Mouse (Mus musculus) limb, embryonic 15.5 days (tissue): ENCODE measurements around the gene Rtn4. TPM values are rescaled to one million over a fixed set of nuclear protein-coding genes. Genes with fewer than 3 reads are reported as not detected.

Experiments
- ATAC-seq: fragments of 200-750 bp; cut with Nextera tagmentation; 2 replicates; pipeline ENCODE4 v1.8.0; 2017; ENCODE audit warnings: low read depth, moderate TSS enrichment; ENCODE audit not compliant: insufficient number of reproducible peaks, low FRiP score, low TSS enrichment
- H3K27ac ChIP-seq: fragments of 300-500 bp; sonication (generic); 2 replicates; pipeline ENCODE4 v1.5.1; 2015; ENCODE audit warnings: moderate library complexity, mild to moderate bottlenecking, inconsistent platforms
- H3K27me3 ChIP-seq: fragments of 300-500 bp; sonication (generic); 2 replicates; pipeline ENCODE4 v1.6.1; 2015; ENCODE audit warnings: inconsistent platforms
- H3K36me3 ChIP-seq: fragments of 300-500 bp; sonication (generic); 2 replicates; pipeline ENCODE4 v1.6.1; 2015; ENCODE audit warnings: inconsistent platforms
- H3K4me1 ChIP-seq: fragments of 300-500 bp; sonication (generic); 2 replicates; pipeline ENCODE4 v1.6.1; 2015; ENCODE audit warnings: inconsistent platforms
- H3K4me2 ChIP-seq: fragments of 300-500 bp; sonication (generic); 2 replicates; pipeline ENCODE4 v1.6.1; 2015; ENCODE audit warnings: mild to moderate bottlenecking, inconsistent platforms
- H3K4me3 ChIP-seq: fragments of 300-500 bp; sonication (generic); 2 replicates; pipeline ENCODE4 v1.5.1; 2015; ENCODE audit warnings: mild to moderate bottlenecking, inconsistent platforms
- H3K9ac ChIP-seq: fragments of 300-500 bp; sonication (generic); 2 replicates; pipeline ENCODE4 v1.6.1; 2015; ENCODE audit warnings: inconsistent platforms
- H3K9me3 ChIP-seq: fragments of 300-500 bp; sonication (generic); 2 replicates; pipeline ENCODE4 v1.6.1; 2016; ENCODE audit warnings: inconsistent platforms
- WGBS: fragments of 180-500 bp; shearing (Covaris S2); methylation state at CpG from one replicate; pipeline ENCODE4 v1.1.7; 2015; 5-methylcytosine and 5-hydroxymethylcytosine counted together
- polyA plus RNA-seq: library from polyadenylated mRNA; unstranded; fragments of >200 nt; fragmentation: Nextera tagmentation; extraction: Ambion mirVana; gene quantifications from 2 replicates; pipeline ENCODE4 v1.2.1, GENCODE M21; 2015

The Rtn4 gene
- polyA plus RNA-seq, 1 experiment from 2014 or later: 72.1 TPM

GRCm38 (mm10) chr11:29715499-29715898, 22.8 kb downstream of the Rtn4 start:
- WGBS: 73% methylated on average over 3 of the region's 3 CpGs
- Histone ChIP-seq H3K27ac (no peak overlapping the region), H3K27me3 (no peaks in the 10 kb centered on the region), H3K4me1 (peaks cover 6% of the 10 kb centered on the region; the same call in 1 of the 2 replicates), H3K4me3 (no peak overlapping the region), H3K36me3 (no peaks in the 10 kb centered on the region), H3K9me3 (no peaks in the 10 kb centered on the region), H3K9ac (no peak overlapping the region), H3K4me2 (no peak overlapping the region)
- no peak for ATAC-seq

GRCm38 (mm10) chr11:29718541-29718940, 25.8 kb downstream of the Rtn4 start:
- Histone ChIP-seq H3K27ac (no peak overlapping the region), H3K9ac (no peak overlapping the region), H3K4me1 (peaks cover 6% of the 10 kb centered on the region; the same call in 1 of the 2 replicates), H3K4me3 (no peak overlapping the region), H3K27me3 (no peaks in the 10 kb centered on the region), H3K36me3 (no peaks in the 10 kb centered on the region), H3K9me3 (no peaks in the 10 kb centered on the region), H3K4me2 (no peak overlapping the region)
- 42% methylated on average over 6 of the region's 6 CpGs for WGBS
- ATAC-seq: no peak

DNA sequence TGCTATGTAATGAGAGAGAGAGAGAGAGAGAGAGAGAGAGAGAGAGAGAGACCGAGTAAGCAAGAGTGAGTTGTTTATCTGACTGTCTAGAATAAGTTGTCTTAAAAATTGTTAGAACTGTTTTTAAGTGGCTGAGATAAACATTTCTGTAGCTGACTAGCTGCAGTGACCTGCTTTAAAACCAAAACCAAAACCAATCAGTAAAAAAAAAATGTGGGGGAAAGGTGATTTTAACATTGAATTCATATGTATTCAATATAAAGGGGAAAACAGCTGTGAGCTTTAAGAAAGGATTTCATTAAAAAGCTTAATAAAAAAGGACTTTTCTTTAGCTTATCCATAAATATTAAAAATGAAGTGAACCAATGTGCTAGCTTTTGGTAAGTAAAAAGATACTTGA, 26.9 kb downstream of the Rtn4 start:
- Histone ChIP-seq H3K4me3 (no peak overlapping the region), H3K9me3 (no peaks in the 10 kb centered on the region), H3K9ac (no peak overlapping the region), H3K4me1 (peaks cover 6% of the 10 kb centered on the region; the same call in 1 of the 2 replicates), H3K4me2 (no peak overlapping the region), H3K27ac (no peak overlapping the region), H3K27me3 (no peaks in the 10 kb centered on the region), H3K36me3 (no peaks in the 10 kb centered on the region)
- WGBS: 61% methylated on average over 1 of the region's 1 CpGs
- no peak for ATAC-seq

- WGBS: 94% methylated on average over 2 of the region's 2 CpGs
Measured at GRCm38 (mm10) chr11:29724213-29724612, 31.5 kb downstream of the Rtn4 start.

GRCm38 (mm10) chr11:29725167-29725566, 32.4 kb downstream of the Rtn4 start:
- no peaks in the 10 kb centered on the region for H3K9me3 ChIP-seq
- no peak for ATAC-seq
- no peak overlapping the region for H3K9ac ChIP-seq
- no peaks in the 10 kb centered on the region for H3K27me3 ChIP-seq
- no peak overlapping the region for H3K4me2 ChIP-seq
- H3K36me3 ChIP-seq: no peaks in the 10 kb centered on the region
- H3K27ac ChIP-seq: no peak overlapping the region
- H3K4me3 ChIP-seq: no peak overlapping the region
- no peaks in the 10 kb centered on the region for H3K4me1 ChIP-seq

More at GRCm38 (mm10) chr11:29724213-29724612, 31.5 kb downstream of the Rtn4 start:
- no peak for ATAC-seq
- Histone ChIP-seq H3K4me1 (no peaks in the 10 kb centered on the region), H3K9me3 (no peaks in the 10 kb centered on the region), H3K27ac (no peak overlapping the region), H3K4me2 (no peak overlapping the region), H3K27me3 (no peaks in the 10 kb centered on the region), H3K36me3 (no peaks in the 10 kb centered on the region), H3K4me3 (no peak overlapping the region), H3K9ac (no peak overlapping the region)

- ATAC-seq: no peak
Measured at GRCm38 (mm10) chr11:29725610-29726009, 32.9 kb downstream of the Rtn4 start.

DNA sequence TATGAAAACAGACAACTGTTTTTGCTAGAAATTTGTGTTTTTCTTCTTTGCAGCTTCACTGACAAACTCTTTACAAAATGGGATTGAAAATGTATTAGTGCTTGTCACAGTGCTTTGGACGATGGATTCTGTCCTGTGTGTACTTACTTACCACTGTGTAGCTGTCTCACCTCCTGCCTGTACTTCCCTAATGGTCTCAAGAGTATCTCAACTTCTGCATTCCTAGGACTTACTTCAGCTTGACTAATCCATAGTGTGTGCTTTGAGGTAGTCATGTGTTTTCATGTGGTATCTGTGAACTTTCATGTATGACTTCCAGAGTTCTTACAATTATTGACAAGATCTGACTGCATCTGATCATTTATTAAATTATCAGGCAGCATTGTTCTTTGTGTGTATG, 35.2 kb downstream of the Rtn4 start:
- Histone ChIP-seq H3K27ac (no peak overlapping the region), H3K4me3 (no peak overlapping the region), H3K4me1 (no peaks in the 10 kb centered on the region), H3K9ac (no peak overlapping the region), H3K27me3 (no peaks in the 10 kb centered on the region), H3K4me2 (no peak overlapping the region), H3K9me3 (no peaks in the 10 kb centered on the region), H3K36me3 (no peaks in the 10 kb centered on the region)
- ATAC-seq: no peak
- 86% methylated on average over 1 of the region's 1 CpGs for WGBS

More at GRCm38 (mm10) chr11:29725610-29726009, 32.9 kb downstream of the Rtn4 start:
- H3K9ac ChIP-seq: no peak overlapping the region
- no peak overlapping the region for H3K4me2 ChIP-seq
- H3K27me3 ChIP-seq: no peaks in the 10 kb centered on the region
- H3K9me3 ChIP-seq: no peaks in the 10 kb centered on the region
- H3K4me1 ChIP-seq: no peaks in the 10 kb centered on the region
- H3K27ac ChIP-seq: no peak overlapping the region
- no peak overlapping the region for H3K4me3 ChIP-seq
- H3K36me3 ChIP-seq: no peaks in the 10 kb centered on the region
- WGBS: 60% methylated on average over 1 of the region's 1 CpGs

GRCm38 (mm10) chr11:29739752-29740151, 47.0 kb downstream of the Rtn4 start:
- Histone ChIP-seq H3K9me3 (no peaks in the 10 kb centered on the region), H3K4me2 (no peak overlapping the region), H3K36me3 (peaks cover 26% of the 10 kb centered on the region), H3K27me3 (no peaks in the 10 kb centered on the region), H3K4me1 (no peaks in the 10 kb centered on the region), H3K4me3 (no peak overlapping the region), H3K9ac (no peak overlapping the region), H3K27ac (no peak overlapping the region)
- no peak for ATAC-seq
- WGBS: 86% methylated on average over 2 of the region's 2 CpGs

- Histone ChIP-seq H3K9me3 (no peaks in the 10 kb centered on the region), H3K36me3 (peaks cover 49% of the 10 kb centered on the region), H3K27me3 (no peaks in the 10 kb centered on the region), H3K4me1 (no peaks in the 10 kb centered on the region), H3K4me2 (no peak overlapping the region), H3K9ac (no peak overlapping the region), H3K4me3 (no peak overlapping the region), H3K27ac (no peak overlapping the region)
- ATAC-seq: no peak
- 86% methylated on average over 5 of the region's 5 CpGs for WGBS
Measured at GRCm38 (mm10) chr11:29744760-29745430, 52.1 kb downstream of the Rtn4 start.

DNA sequence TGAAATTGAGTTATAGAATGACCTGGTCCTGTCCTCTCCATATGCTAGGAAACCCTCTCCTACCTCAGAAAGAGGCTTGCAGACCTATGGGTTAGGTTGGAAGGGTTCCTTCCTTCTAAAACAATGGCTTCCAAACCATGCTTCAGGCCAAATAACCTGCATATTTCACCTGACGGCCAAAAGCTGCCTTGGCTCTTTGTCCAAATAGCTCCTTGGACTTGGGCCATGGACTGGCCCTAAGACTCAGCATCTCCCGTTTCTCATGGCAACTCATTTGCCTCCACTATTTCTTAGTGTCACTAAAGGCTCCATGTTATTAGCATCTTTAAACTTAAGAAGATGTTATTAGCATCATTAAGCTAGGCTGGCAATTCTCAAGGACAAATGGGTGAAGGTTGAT, 52.8 kb downstream of the Rtn4 start:
- Histone ChIP-seq H3K27ac (no peak overlapping the region), H3K4me2 (no peak overlapping the region), H3K36me3 (peaks cover 49% of the 10 kb centered on the region), H3K4me3 (no peak overlapping the region), H3K27me3 (no peaks in the 10 kb centered on the region), H3K9me3 (no peaks in the 10 kb centered on the region), H3K4me1 (no peaks in the 10 kb centered on the region), H3K9ac (no peak overlapping the region)
- ATAC-seq: no peak
- WGBS: 63% methylated on average over 2 of the region's 2 CpGs

DNA sequence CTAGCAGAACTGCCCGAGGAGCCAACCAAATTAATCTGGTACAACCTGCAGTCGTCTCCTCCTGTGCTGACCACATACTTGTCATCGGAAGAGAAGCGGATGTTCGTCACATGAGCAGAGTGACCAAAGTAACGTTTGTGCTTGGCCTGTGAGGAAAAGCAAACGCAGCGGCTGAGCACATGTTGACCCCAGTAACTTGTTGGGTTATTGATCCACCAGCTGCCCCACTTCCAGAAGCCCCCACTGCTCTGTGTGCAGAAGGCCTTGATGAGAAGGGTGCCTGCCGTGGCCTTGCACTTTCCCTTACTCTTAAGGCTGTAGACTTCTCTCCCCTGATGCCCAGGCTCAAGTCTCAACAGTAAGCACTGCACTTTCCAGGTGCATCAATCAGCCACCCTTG, 53.5 kb downstream of the Rtn4 start:
- Histone ChIP-seq H3K9ac (no peak overlapping the region), H3K4me2 (no peak overlapping the region), H3K36me3 (peaks cover 49% of the 10 kb centered on the region), H3K4me1 (no peaks in the 10 kb centered on the region), H3K27me3 (no peaks in the 10 kb centered on the region), H3K27ac (no peak overlapping the region), H3K4me3 (no peak overlapping the region), H3K9me3 (no peaks in the 10 kb centered on the region)
- ATAC-seq: no peak
- 89% methylated on average over 9 of the region's 9 CpGs for WGBS

DNA sequence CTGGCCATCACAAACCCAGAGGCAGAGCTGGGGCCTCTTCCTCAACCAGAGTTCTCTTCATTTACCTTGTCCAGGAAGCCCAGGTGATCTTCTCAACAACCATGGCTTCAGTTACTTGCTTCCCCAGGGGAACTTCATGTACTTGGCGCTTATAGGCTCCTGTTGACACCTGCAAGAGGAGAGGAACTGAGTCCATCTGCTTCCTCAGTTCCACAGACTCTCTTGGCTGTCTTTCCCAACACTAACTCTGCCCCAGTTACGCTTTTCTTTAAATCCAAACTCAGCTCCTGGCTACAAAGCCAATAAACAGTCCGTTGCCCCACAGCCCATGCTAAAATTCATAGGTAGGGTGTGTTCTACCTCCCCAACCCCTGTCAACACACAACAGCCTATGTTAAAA, 54.6 kb downstream of the Rtn4 start:
- no peak overlapping the region for H3K4me2 ChIP-seq
- H3K36me3 ChIP-seq: peaks cover 46% of the 10 kb centered on the region
- H3K27ac ChIP-seq: no peak overlapping the region
- ATAC-seq: no peak
- H3K9me3 ChIP-seq: no peaks in the 10 kb centered on the region
- H3K4me1 ChIP-seq: no peaks in the 10 kb centered on the region
- no peaks in the 10 kb centered on the region for H3K27me3 ChIP-seq
- no peak overlapping the region for H3K4me3 ChIP-seq
- H3K9ac ChIP-seq: no peak overlapping the region
- WGBS: 93% methylated on average over 3 of the region's 3 CpGs

- ATAC-seq: no peak
- peaks cover 44% of the 10 kb centered on the region for H3K36me3 ChIP-seq
Measured at GRCm38 (mm10) chr11:29747881-29748280, 55.1 kb downstream of the Rtn4 start.

More at GRCm38 (mm10) chr11:29747881-29748280, 55.1 kb downstream of the Rtn4 start:
- no peaks in the 10 kb centered on the region for H3K9me3 ChIP-seq
- H3K27ac ChIP-seq: no peak overlapping the region
- WGBS: 80% methylated on average over 1 of the region's 1 CpGs
- H3K4me2 ChIP-seq: no peak overlapping the region
- H3K9ac ChIP-seq: no peak overlapping the region
- H3K4me3 ChIP-seq: no peak overlapping the region
- H3K27me3 ChIP-seq: no peaks in the 10 kb centered on the region
- no peaks in the 10 kb centered on the region for H3K4me1 ChIP-seq
